Mouse (Mus musculus) erythroblast, embryonic 14.5 days (primary cell): ENCODE data around the gene Slbp.

Source experiments
- GATA1 ChIP-seq: IDR thresholded peaks from 2 replicates; pipeline ENCODE4 v1.6.1; 2012; ENCODE audit warnings: low read length, inconsistent platforms, mixed read lengths
- TAL1 ChIP-seq: IDR thresholded peaks from 3 replicates; pipeline ENCODE4 v1.6.1; 2012; ENCODE audit warnings: low read length, inconsistent platforms, mixed read lengths

DNA sequence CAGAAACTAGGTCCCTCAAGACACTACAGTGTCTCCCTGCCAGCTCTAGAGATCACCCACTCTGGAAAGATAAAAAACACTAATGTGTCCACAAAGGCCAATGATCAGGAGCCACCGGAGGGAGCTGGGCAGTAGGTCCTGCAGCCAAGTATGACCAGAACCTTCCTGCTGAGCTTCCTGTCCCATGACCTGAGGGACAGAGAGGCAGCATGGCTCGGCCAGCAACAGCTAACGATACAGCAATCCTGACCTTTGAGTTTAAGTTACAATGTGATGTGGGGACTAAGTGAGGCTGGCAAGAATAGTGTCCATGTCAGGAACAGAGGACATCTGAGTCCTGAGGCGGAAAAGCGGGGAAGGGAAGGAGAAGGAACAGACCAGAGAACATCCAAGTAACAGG lies 47.1 kb downstream of the Slbp start:
- TF ChIP-seq GATA1 (no peak), TAL1 (no peak)
